Mouse (Mus musculus) small intestine, adult 2 months (tissue): ENCODE results near the gene Sct. TPM values are rescaled to one million over a fixed set of nuclear protein-coding genes. Genes with fewer than 3 reads are reported as not detected.

Experiments
- H3K27ac ChIP-seq: fragments of 200-500 bp; 2 replicates; pipeline ENCODE4 v1.5.1; 2012; ENCODE audit warnings: low read depth, low read length, control low read depth, inconsistent platforms; ENCODE audit not compliant: insufficient read depth
- H3K27me3 ChIP-seq: fragments of 200-500 bp; 2 replicates; pipeline ENCODE4 v1.6.1; 2012; ENCODE audit warnings: mild to moderate bottlenecking, moderate library complexity, low read length, inconsistent platforms; ENCODE audit not compliant: control insufficient read depth, insufficient read depth
- H3K36me3 ChIP-seq: fragments of 200-500 bp; 2 replicates; pipeline ENCODE4 v1.6.1; 2012; ENCODE audit warnings: mild to moderate bottlenecking, low read length, control low read depth, inconsistent platforms; ENCODE audit not compliant: control insufficient read depth, insufficient read depth
- H3K4me1 ChIP-seq: fragments of 200-500 bp; 2 replicates; pipeline ENCODE4 v1.6.1; 2012; ENCODE audit warnings: low read length, inconsistent platforms, mixed read lengths; ENCODE audit not compliant: control insufficient read depth, insufficient read depth, insufficient read length
- H3K4me3 ChIP-seq: fragments of 200-500 bp; 2 replicates; pipeline ENCODE4 v1.5.1; 2012; ENCODE audit warnings: low read depth, mild to moderate bottlenecking, control low read depth, inconsistent platforms, low read length, moderate library complexity
- CTCF ChIP-seq: fragments of 200-500 bp; IDR thresholded peaks from 2 replicates; pipeline ENCODE4 v1.5.1; 2012; ENCODE audit warnings: low read depth, mild to moderate bottlenecking, control low read depth, inconsistent platforms, low read length, moderate library complexity, mixed read lengths; ENCODE audit not compliant: insufficient replicate concordance, insufficient read length; ENCODE audit errors: extremely low read depth
- POLR2A ChIP-seq: fragments of 200-500 bp; IDR thresholded peaks from 2 replicates; pipeline ENCODE4 v1.6.1; 2012; ENCODE audit warnings: low read depth, mild to moderate bottlenecking, control low read depth, inconsistent platforms, low read length, moderate library complexity
- WGBS: fragments of 180-500 bp; shearing (Covaris S2); methylation state at CpG from one replicate; pipeline ENCODE4 v1.1.7; 2018; 5-methylcytosine and 5-hydroxymethylcytosine counted together
- polyA plus RNA-seq: library from polyadenylated mRNA; depleted of rRNA; stranded (reverse); fragments of >200 nt; gene quantifications from 2 replicates; pipeline ENCODE4 v1.2.3, GENCODE M21; 2012; rRNA removed

Sct gene
- polyA plus RNA-seq: 337 and 777 TPM in 2 replicates

- 5% methylated on average over 46 of the region's 46 CpGs for WGBS
- peak within 1 kb of the TSS; percentile 59 for H3K4me3 ChIP-seq
- no peaks in the 10 kb centered on the region for H3K27me3 ChIP-seq
- H3K36me3 ChIP-seq: peaks cover 13% of the 10 kb centered on the region
- H3K27ac ChIP-seq: peak within 1 kb of the TSS; percentile 96
- TF ChIP-seq CTCF (peak; percentile 43; the same call in 1 of the 2 replicates), POLR2A (no peak)
- peaks cover 29% of the 10 kb centered on the region for H3K4me1 ChIP-seq
These were observed at the start of gene Sct for GRCm38 (mm10) chr7:141278766-141279590. TSS of gene Sct (minus strand) at chr7:141279133.

- Histone ChIP-seq H3K27ac (peak overlapping the region; percentile 99), H3K4me3 (peak overlapping the region; percentile 84), H3K4me1 (peaks cover 19% of the 10 kb centered on the region), H3K36me3 (peaks cover 7% of the 10 kb centered on the region), H3K27me3 (no peaks in the 10 kb centered on the region)
- TF ChIP-seq POLR2A (no peak), CTCF (no peak)
- 7% methylated on average over 24 of the region's 24 CpGs for WGBS
These were observed 49.5 kb upstream of the Sct start for GRCm38 (mm10) chr7:141328373-141328990.

GRCm38 (mm10) chr7:141327469-141328372, 48.8 kb upstream of the Sct start, which contains the start of the genes Deaf1 and Tmem80:
TSS of gene Deaf1 (minus strand) at chr7:141327690.
TSS of gene Tmem80 (plus strand) at chr7:141327739.
- peaks cover 19% of the 10 kb centered on the region for H3K4me1 ChIP-seq
- under 1% methylated on average over 105 of the region's 105 CpGs for WGBS
- peak within 1 kb of the TSS; percentile 84 for H3K4me3 ChIP-seq
- peaks cover 7% of the 10 kb centered on the region; the same call in 1 of the 2 replicates for H3K36me3 ChIP-seq
- no peaks in the 10 kb centered on the region for H3K27me3 ChIP-seq
- TF ChIP-seq POLR2A (peak; percentile 94), CTCF (no peak)
- peak within 1 kb of the TSS; percentile 99 for H3K27ac ChIP-seq

- no peak for TF ChIP-seq POLR2A
- no peak for TF ChIP-seq CTCF
- WGBS: 2% methylated on average over 34 of the region's 35 CpGs
- H3K4me1 ChIP-seq: peaks cover 14% of the 10 kb centered on the region
- peaks cover 16% of the 10 kb centered on the region for H3K36me3 ChIP-seq
- peak overlapping the region; percentile 56 for H3K27ac ChIP-seq
- peak overlapping the region; percentile 84 for H3K4me3 ChIP-seq
- H3K27me3 ChIP-seq: no peaks in the 10 kb centered on the region
These were observed 47.9 kb upstream of the Sct start for GRCm38 (mm10) chr7:141326546-141327446.

- H3K36me3 ChIP-seq: peaks cover 32% of the 10 kb centered on the region
- H3K4me3 ChIP-seq: no peak overlapping the region
- TF ChIP-seq CTCF (no peak), POLR2A (no peak)
- no peaks in the 10 kb centered on the region for H3K27me3 ChIP-seq
- no peak overlapping the region for H3K27ac ChIP-seq
- 19% methylated on average over 1 of the region's 1 CpGs for WGBS
- peaks cover 14% of the 10 kb centered on the region for H3K4me1 ChIP-seq
These were observed 45.8 kb upstream of the Sct start for GRCm38 (mm10) chr7:141324686-141325085.

GRCm38 (mm10) chr7:141319446-141319845, 40.5 kb upstream of the Sct start:
- Histone ChIP-seq H3K27me3 (no peaks in the 10 kb centered on the region), H3K36me3 (peaks cover 50% of the 10 kb centered on the region), H3K4me1 (no peaks in the 10 kb centered on the region; the same call in 1 of the 2 replicates), H3K27ac (no peak overlapping the region), H3K4me3 (no peak overlapping the region)
- no peak for TF ChIP-seq POLR2A
- TF ChIP-seq CTCF: no peak
- 69% methylated on average over 2 of the region's 2 CpGs for WGBS
